Mouse (Mus musculus): Measurements from ENCODE around the gene Slc25a38. TPM values are rescaled to one million over a fixed set of nuclear protein-coding genes. Genes with fewer than 3 reads are reported as not detected.

Gene Slc25a38
- polyA plus RNA-seq (2012; rRNA removed) (31.9 and 34.9 TPM in 2 replicates), polyA plus RNA-seq (2014; fragmentation: Nextera tagmentation; extraction: Ambion mirVana) (25.7 and 26.0 TPM in 2 replicates)

DNA sequence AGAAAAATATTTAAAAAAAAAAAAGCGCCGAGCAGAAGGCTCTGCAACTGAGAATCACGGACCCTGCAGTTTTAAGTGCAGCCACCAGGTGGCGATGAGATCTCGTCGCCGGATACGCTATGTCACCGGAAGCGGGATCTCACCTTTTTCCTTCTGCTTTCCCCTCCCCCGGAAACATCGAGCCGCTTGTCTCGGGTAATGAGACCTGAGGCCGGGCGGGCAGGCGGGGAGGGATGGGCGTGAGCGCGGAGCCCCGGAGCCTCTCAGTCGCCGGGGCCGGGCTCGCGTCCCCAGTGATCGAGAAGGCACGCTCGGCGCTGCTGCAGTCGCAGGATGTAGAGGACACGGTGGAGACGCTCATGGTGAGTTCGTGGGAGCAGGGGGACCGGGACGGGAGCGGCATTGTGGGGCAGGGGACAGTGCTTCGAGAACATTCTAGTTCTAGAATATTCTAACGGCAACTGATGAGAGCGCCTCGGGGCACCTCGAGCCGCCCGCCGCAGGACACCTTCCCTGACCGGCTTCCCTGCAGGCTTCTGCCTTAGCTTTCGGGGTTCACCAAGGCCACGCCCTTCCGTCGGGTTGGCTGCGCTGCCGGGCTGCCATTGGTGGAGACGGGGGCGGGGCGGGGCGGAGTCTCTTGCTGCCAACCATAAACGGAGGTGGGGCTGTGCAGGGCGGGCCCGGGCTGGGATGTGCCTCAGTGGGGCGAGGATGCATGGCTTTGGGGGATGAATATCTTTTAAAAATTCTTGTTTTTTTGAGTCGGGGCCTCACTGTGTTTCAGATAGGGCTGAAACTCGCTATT is at the start of gene Slc25a38:
Gene Slc25a38, plus strand, starts transcription at position 164 of the 808 bp plus-strand sequence.
- Histone ChIP-seq H3K27ac (replicated peaks; ENCODE audit: low read depth, low read length) (peak within 1 kb of the TSS; percentile 93), H3K36me3 (ENCODE audit: control insufficient read depth, insufficient read depth, low read length) (no peaks in the 10 kb centered on the region), H3K27me3 (ENCODE audit: control insufficient read depth, insufficient read depth, low read length) (no peaks in the 10 kb centered on the region), H3K4me2 (replicated peaks; ENCODE audit: low read depth, low read length, severe bottlenecking) (peak within 1 kb of the TSS; percentile 67), H3K9me3 (ENCODE audit: control insufficient read depth, low read length) (no peaks in the 10 kb centered on the region), H3K9ac (ENCODE audit: low read depth, low read length, severe bottlenecking) (peak within 1 kb of the TSS; percentile 81), H3K4me3 (replicated peaks; ENCODE audit: low read length) (peak within 1 kb of the TSS; percentile 93), H3K4me1 (ENCODE audit: control insufficient read depth, insufficient read depth, low read length) (peaks cover 6% of the 10 kb centered on the region)
- ATAC-seq (ENCODE audit: low FRiP score, low read depth) (peak; percentile 98), DNase-seq (ENCODE audit: low spot score) (peak; percentile 96)
- TF ChIP-seq POLR2A (IDR thresholded peaks at IDR 0.05; ENCODE audit: borderline replicate concordance, extremely low read depth, insufficient read depth, insufficient read length) = peak; percentile 78; the same call in 1 of the 2 replicates
- WGBS = under 1% methylated on average over 62 of the region's 62 CpGs

DNA sequence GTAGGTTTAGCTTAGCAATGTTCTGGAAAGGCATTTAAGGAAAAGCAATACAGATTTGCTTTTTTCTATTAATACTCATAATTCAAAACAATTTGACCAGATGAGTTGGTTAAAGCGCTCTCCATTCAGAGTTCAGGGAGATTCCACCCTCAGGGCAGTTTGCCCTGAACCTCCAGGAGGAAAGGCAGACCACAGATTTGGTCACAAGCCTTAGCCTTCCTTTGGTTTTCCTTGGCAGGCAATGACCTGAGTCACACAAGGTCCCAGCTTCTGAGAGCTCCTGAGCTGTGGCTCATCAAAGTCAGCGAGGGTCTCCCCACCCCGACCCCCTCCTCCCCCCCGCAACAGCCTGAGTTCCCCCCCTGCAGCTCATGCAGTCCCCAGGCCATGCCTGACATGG is 45.9 kb upstream of the Slc25a38 start:
- DNase-seq (ENCODE audit: low spot score) (no peak), ATAC-seq (ENCODE audit: low FRiP score, low read depth) (no peak)
- Histone ChIP-seq H3K9me3 (ENCODE audit: control insufficient read depth, low read length) (no peaks in the 10 kb centered on the region), H3K36me3 (ENCODE audit: control insufficient read depth, insufficient read depth, low read length) (no peaks in the 10 kb centered on the region), H3K27ac (replicated peaks; ENCODE audit: low read depth, low read length) (no peak overlapping the region), H3K9ac (ENCODE audit: low read depth, low read length, severe bottlenecking) (no peak overlapping the region), H3K4me2 (replicated peaks; ENCODE audit: low read depth, low read length, severe bottlenecking) (no peak overlapping the region), H3K4me1 (ENCODE audit: control insufficient read depth, insufficient read depth, low read length) (no peaks in the 10 kb centered on the region), H3K27me3 (ENCODE audit: control insufficient read depth, insufficient read depth, low read length) (no peaks in the 10 kb centered on the region), H3K4me3 (replicated peaks; ENCODE audit: low read length) (no peak overlapping the region)
- WGBS = 58% methylated on average over 4 of the region's 4 CpGs
- no peak for TF ChIP-seq POLR2A (IDR thresholded peaks at IDR 0.05; ENCODE audit: borderline replicate concordance, extremely low read depth, insufficient read depth, insufficient read length)

DNA sequence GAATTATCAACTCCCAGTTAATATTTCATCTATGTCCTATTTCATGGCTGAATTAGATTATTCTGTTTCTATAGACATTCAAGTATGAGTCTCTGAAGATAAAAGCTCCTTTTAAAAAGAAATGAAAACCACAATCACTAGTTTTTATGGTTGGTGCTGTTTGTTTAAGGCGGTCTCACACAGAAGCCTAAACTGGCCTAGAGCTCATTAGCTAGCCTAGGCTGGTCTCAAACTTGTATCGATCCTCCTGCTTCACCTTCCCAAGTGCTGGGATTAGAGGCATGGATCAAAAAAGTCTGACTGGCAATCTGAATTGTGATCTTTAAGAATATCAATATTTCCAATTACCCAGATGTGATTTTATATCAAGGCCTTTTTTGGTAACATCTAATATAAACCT is 42.6 kb upstream of the Slc25a38 start:
- Histone ChIP-seq H3K4me1 (ENCODE audit: control insufficient read depth, insufficient read depth, low read length) (no peaks in the 10 kb centered on the region), H3K4me3 (replicated peaks; ENCODE audit: low read length) (no peak overlapping the region), H3K9ac (ENCODE audit: low read depth, low read length, severe bottlenecking) (no peak overlapping the region), H3K9me3 (ENCODE audit: control insufficient read depth, low read length) (no peaks in the 10 kb centered on the region), H3K36me3 (ENCODE audit: control insufficient read depth, insufficient read depth, low read length) (no peaks in the 10 kb centered on the region), H3K4me2 (replicated peaks; ENCODE audit: low read depth, low read length, severe bottlenecking) (no peak overlapping the region), H3K27ac (replicated peaks; ENCODE audit: low read depth, low read length) (no peak overlapping the region), H3K27me3 (ENCODE audit: control insufficient read depth, insufficient read depth, low read length) (no peaks in the 10 kb centered on the region)
- no peak for TF ChIP-seq POLR2A (IDR thresholded peaks at IDR 0.05; ENCODE audit: borderline replicate concordance, extremely low read depth, insufficient read depth, insufficient read length)
- 79% methylated on average over 2 of the region's 2 CpGs for WGBS
- DNase-seq (ENCODE audit: low spot score) (no peak), ATAC-seq (ENCODE audit: low FRiP score, low read depth) (no peak)

DNA sequence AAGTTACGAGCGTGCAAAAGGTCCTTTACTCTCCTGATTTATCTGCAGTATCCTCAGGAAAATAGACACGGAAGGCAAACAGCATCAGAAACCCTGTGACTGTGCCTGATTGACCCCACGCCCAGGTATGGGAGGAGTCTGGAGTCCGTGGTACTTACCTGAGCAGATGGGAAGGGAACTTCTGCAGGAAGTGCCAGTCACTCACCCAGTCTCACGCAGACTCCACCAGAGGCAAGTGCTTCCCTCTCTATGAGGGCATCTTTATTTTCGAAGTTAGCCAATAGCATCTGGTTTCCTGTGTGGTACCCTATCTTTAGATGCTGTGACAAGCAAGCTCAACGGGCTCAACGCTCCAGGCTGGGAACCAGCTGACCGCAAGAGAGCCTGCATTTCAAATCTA is 42.1 kb upstream of the Slc25a38 start:
- WGBS = 53% methylated on average over 10 of the region's 10 CpGs
- DNase-seq (ENCODE audit: low spot score) (no peak), ATAC-seq (ENCODE audit: low FRiP score, low read depth) (no peak)
- H3K27me3 ChIP-seq (ENCODE audit: control insufficient read depth, insufficient read depth, low read length) = no peaks in the 10 kb centered on the region
- no peak overlapping the region for H3K27ac ChIP-seq (replicated peaks; ENCODE audit: low read depth, low read length)
- no peaks in the 10 kb centered on the region for H3K4me1 ChIP-seq (ENCODE audit: control insufficient read depth, insufficient read depth, low read length)
- no peaks in the 10 kb centered on the region for H3K36me3 ChIP-seq (ENCODE audit: control insufficient read depth, insufficient read depth, low read length)
- no peak overlapping the region for H3K9ac ChIP-seq (ENCODE audit: low read depth, low read length, severe bottlenecking)
- H3K4me3 ChIP-seq (replicated peaks; ENCODE audit: low read length) = no peak overlapping the region
- H3K4me2 ChIP-seq (replicated peaks; ENCODE audit: low read depth, low read length, severe bottlenecking) = no peak overlapping the region
- H3K9me3 ChIP-seq (ENCODE audit: control insufficient read depth, low read length) = no peaks in the 10 kb centered on the region
- no peak for TF ChIP-seq POLR2A (IDR thresholded peaks at IDR 0.05; ENCODE audit: borderline replicate concordance, extremely low read depth, insufficient read depth, insufficient read length)

DNA sequence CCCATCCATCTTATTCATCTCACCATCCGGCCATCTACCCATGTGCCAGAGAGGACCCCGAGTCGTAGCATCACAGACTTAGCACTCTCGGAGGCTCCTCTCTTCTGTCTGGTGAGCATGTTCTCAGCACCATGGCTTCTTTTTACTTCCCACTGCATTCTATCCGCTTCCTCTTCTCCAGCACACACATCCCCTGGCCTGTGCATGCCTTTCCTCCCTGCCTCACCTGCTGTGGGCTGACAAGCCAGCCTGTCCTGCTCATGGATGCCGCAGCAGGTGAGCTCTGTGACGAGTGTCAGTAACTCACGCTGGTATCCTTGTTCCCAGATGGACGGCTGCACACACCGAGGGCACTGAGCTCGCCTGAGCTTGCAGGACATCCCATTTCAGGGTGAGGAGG is 40.4 kb upstream of the Slc25a38 start, which contains the start of gene Cx3cr1:
Gene Cx3cr1, minus strand, starts transcription at position 101 of the 400 bp plus-strand sequence.
- no peak within 1 kb of the TSS for H3K27ac ChIP-seq (replicated peaks; ENCODE audit: low read depth, low read length)
- DNase-seq (ENCODE audit: low spot score) (no peak), ATAC-seq (ENCODE audit: low FRiP score, low read depth) (no peak)
- no peak for TF ChIP-seq POLR2A (IDR thresholded peaks at IDR 0.05; ENCODE audit: borderline replicate concordance, extremely low read depth, insufficient read depth, insufficient read length)
- no peak within 1 kb of the TSS for H3K4me2 ChIP-seq (replicated peaks; ENCODE audit: low read depth, low read length, severe bottlenecking)
- H3K4me1 ChIP-seq (ENCODE audit: control insufficient read depth, insufficient read depth, low read length) = no peaks in the 10 kb centered on the region
- no peaks in the 10 kb centered on the region for H3K27me3 ChIP-seq (ENCODE audit: control insufficient read depth, insufficient read depth, low read length)
- WGBS = 82% methylated on average over 11 of the region's 11 CpGs
- H3K9me3 ChIP-seq (ENCODE audit: control insufficient read depth, low read length) = no peaks in the 10 kb centered on the region
- no peak within 1 kb of the TSS for H3K4me3 ChIP-seq (replicated peaks; ENCODE audit: low read length)
- no peaks in the 10 kb centered on the region for H3K36me3 ChIP-seq (ENCODE audit: control insufficient read depth, insufficient read depth, low read length)
- no peak within 1 kb of the TSS for H3K9ac ChIP-seq (ENCODE audit: low read depth, low read length, severe bottlenecking)

All from limb, embryonic 14.5 days (tissue).